Mouse (Mus musculus): Measurements from ENCODE around the gene Gm10260. TPM values are rescaled to one million over a fixed set of nuclear protein-coding genes. Genes with fewer than 3 reads are reported as not detected.

Gm10260 gene
- polyA plus RNA-seq, 1 experiment from 2014 or later, result 5.3 TPM

DNA sequence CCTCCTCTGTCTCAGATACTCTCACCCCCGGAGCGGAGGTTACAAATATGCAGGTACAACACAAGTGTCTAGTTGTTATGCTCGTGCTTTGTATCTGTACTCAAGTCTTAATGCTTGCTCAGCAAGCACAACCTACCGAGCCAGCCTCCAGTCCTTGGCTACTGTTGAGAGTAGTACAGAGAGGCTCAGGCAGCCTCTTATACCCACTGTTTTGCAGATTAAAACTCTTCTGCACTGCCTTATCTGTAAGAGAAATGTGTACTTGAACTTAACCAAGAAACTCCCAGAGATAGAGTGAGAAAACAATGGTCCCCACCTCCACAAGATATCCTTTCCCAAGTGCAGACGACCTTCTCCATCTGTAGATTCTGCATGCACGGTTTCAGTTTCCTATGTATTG is 24.5 kb downstream of the Gm10260 start:
- H3K9me3 ChIP-seq (replicated peaks), result no peaks in the 10 kb centered on the region
- H3K9ac ChIP-seq, result no peak overlapping the region
- H3K27ac ChIP-seq, result no peak overlapping the region; the same call in 1 of the 2 replicates
- peaks cover 22% of the 10 kb centered on the region for H3K4me1 ChIP-seq
- H3K36me3 ChIP-seq, result no peaks in the 10 kb centered on the region
- H3K27me3 ChIP-seq (replicated peaks), result 0 out of 2 replicates have a peak, but pooled peaks cover 3% of the 10 kb centered on the region
- peak; percentile 79 for ATAC-seq
- WGBS (ENCODE audit: insufficient replicate concordance), result 51% methylated on average over 6 of the region's 6 CpGs
- H3K4me2 ChIP-seq, result no peak overlapping the region
- H3K4me3 ChIP-seq, result no peak overlapping the region

DNA sequence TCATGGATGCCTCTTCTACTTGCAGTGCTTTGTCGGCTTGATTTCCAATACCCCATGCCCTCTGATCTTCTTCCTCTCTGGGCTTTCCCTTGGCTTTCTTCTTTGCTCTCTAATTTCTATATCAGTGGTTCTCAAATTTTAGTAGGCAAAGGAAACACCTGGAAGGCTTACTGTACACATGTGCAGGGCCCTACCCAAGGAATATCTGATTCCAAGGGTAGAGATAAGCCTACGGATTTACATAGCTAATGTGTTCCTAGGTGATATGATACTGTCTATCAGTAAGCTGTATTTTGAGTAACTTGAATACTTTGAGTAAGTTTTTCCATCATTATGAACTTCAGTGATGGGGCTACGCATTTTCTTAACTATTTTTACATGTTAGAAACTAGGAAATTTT is 25.7 kb downstream of the Gm10260 start:
- WGBS (ENCODE audit: insufficient replicate concordance), result 63% methylated on average over 3 of the region's 3 CpGs
- Histone ChIP-seq H3K4me2 (no peak overlapping the region), H3K9me3 (replicated peaks) (no peaks in the 10 kb centered on the region), H3K4me1 (peaks cover 22% of the 10 kb centered on the region), H3K27me3 (replicated peaks) (0 out of 2 replicates have a peak, but pooled peaks cover 3% of the 10 kb centered on the region), H3K9ac (no peak overlapping the region), H3K4me3 (no peak overlapping the region), H3K27ac (no peak overlapping the region), H3K36me3 (no peaks in the 10 kb centered on the region)
- 0 out of 2 replicates have a peak, but pooled peaks have one; percentile 55 for ATAC-seq

DNA sequence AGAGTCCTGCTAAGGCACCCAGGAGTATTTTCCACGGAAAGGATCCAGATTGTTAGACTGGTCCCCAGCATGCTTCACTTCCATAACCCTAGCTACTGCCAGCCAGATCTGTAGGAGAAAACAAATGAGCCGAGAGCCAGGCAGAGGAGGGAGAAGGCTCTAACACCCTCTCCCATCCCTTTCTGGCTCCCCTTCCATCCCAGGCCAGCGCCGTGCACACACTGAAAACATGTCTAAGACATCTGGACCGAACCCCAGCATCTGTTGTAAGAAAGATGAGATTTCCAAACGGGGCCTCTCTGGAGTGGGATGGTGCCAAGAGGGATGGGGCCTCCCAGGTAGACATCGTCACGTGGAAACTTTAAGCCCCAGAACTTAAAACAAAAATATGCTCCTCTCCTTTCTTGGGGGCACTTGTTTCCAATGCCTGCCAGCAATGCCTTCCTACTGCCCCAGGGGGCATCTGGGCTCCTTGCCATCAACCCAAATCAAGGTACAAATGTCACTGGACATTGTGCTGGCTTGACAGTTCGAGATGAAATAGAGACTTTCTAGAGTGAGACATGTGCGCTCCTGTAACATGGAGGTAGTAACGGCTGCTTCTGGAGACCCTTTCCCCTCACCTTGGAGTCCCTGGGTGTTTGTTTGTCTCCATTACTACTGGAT is 35.1 kb downstream of the Gm10260 start:
- no peaks in the 10 kb centered on the region for H3K9me3 ChIP-seq (replicated peaks)

DNA sequence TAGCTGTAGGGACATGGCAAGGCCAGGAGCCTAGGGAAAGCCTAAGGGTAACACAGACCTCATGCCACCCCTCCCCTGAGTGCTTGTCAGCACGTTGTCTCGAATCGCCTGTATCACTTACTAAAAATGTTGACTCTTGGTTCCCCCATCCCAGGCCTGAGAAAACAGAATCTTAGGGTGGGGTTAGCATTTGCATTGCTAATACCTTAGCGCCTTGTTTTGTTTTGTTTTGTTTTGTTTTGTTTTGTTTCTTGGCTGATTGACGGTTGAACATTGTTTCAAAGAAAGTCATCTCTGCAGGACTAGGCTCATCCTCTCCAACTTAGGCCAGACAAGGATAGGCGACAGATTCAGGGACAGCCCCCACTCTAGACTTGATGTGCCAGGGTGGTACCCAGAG is 35.9 kb downstream of the Gm10260 start:
- Histone ChIP-seq H3K4me3 (no peak overlapping the region), H3K9me3 (replicated peaks) (no peaks in the 10 kb centered on the region), H3K36me3 (no peaks in the 10 kb centered on the region), H3K4me1 (no peaks in the 10 kb centered on the region), H3K9ac (no peak overlapping the region), H3K27ac (no peak overlapping the region), H3K4me2 (no peak overlapping the region), H3K27me3 (replicated peaks) (0 out of 2 replicates have a peak, but pooled peaks cover 5% of the 10 kb centered on the region)
- WGBS (ENCODE audit: insufficient replicate concordance), result 68% methylated on average over 6 of the region's 6 CpGs
- ATAC-seq, result no peak

More for the DNA sequence above, 35.1 kb downstream of the Gm10260 start:
- no peaks in the 10 kb centered on the region for H3K36me3 ChIP-seq
- no peak for ATAC-seq
- H3K4me2 ChIP-seq, result no peak overlapping the region
- H3K4me3 ChIP-seq, result no peak overlapping the region
- H3K4me1 ChIP-seq, result no peaks in the 10 kb centered on the region
- no peak overlapping the region for H3K27ac ChIP-seq
- WGBS (ENCODE audit: insufficient replicate concordance), result 77% methylated on average over 11 of the region's 11 CpGs
- H3K9ac ChIP-seq, result no peak overlapping the region
- 0 out of 2 replicates have a peak, but pooled peaks cover 5% of the 10 kb centered on the region for H3K27me3 ChIP-seq (replicated peaks)

GRCm38 (mm10) chr13:97712506-97713275 is 47.7 kb downstream of the Gm10260 start:
- Histone ChIP-seq H3K4me1 (no peaks in the 10 kb centered on the region), H3K27ac (no peak overlapping the region), H3K4me2 (no peak overlapping the region), H3K27me3 (replicated peaks) (no peaks in the 10 kb centered on the region), H3K4me3 (no peak overlapping the region), H3K9me3 (replicated peaks) (no peaks in the 10 kb centered on the region), H3K36me3 (no peaks in the 10 kb centered on the region), H3K9ac (no peak overlapping the region)
- 75% methylated on average over 8 of the region's 8 CpGs for WGBS (ENCODE audit: insufficient replicate concordance)
- ATAC-seq, result no peak

DNA sequence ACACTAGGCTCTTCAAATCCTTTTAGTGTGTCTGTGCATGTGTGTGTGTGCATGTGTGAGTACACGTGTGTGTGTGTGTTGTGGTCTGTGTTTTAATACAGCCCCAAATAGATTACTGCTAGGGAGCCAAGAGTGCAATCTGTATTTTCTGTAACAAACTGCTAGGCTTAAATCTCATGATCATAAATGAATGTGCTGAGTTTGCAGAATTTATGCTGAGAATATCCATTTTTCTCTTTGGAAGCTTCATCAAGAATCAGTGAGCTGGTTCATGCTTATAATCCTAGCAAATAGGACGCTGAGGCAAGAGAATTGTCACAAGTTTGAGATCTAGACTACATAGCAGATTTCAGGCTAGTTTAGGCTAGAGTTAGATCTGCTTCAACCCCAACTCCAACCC is 48.9 kb downstream of the Gm10260 start:
- Histone ChIP-seq H3K27ac (no peak overlapping the region), H3K27me3 (replicated peaks) (0 out of 2 replicates have a peak, but pooled peaks cover 3% of the 10 kb centered on the region), H3K4me1 (no peaks in the 10 kb centered on the region), H3K36me3 (no peaks in the 10 kb centered on the region), H3K4me2 (no peak overlapping the region), H3K4me3 (no peak overlapping the region), H3K9ac (no peak overlapping the region), H3K9me3 (replicated peaks) (no peaks in the 10 kb centered on the region)
- WGBS (ENCODE audit: insufficient replicate concordance), result 53% methylated on average over 2 of the region's 2 CpGs
- no peak for ATAC-seq

Data from liver, embryonic 12.5 days (tissue).